Mouse (Mus musculus): ENCODE data around the gene Myo18a.
A peak's percentile ranks its signal among the peaks of the same experiment; 100 is the strongest.

Myo18a gene

DNA sequence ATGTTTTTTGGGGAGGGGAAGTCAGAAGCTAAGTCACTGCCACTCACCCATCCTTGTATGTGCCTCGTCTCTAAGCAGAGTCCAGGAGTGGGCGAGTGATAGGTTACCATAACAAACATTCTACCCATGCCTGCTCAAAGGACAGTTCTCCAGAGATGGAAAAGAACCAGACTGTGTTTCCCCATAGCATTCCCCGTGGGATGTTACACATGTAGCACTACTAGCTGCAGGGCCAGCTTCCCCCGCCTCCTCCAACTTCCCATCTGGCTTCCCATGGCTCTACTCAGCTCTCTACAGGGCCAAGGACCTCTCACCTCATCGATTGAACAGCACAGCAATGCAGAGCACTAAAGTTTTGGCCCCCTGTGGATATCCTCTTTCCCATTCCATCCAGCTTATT is 32.2 kb downstream of the Myo18a start:
- DNase-seq (ENCODE audit: low spot score in 2 of 2), result no peak

DNA sequence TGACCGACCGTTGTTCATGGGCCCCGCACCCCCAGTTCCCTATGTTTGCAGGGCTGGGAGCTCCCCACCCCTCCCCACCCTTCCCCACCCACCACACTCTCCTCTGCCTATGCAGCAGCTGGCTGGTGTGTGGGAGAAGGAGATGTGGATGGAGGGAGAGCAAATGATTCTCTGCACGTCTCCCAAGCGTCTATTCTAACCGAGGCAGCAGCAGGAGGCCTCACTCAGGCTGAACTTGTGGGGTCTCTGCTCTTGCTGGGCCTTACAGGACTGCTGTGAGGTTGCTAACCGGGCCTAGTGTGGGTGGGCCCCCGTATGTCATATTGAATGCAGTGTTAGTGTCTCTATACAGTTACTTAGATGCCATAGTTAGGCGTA is 37.4 kb downstream of the Myo18a start:
- DNase-seq (ENCODE audit: low spot score in 2 of 2), result peak; percentile 50 to 52

DNA sequence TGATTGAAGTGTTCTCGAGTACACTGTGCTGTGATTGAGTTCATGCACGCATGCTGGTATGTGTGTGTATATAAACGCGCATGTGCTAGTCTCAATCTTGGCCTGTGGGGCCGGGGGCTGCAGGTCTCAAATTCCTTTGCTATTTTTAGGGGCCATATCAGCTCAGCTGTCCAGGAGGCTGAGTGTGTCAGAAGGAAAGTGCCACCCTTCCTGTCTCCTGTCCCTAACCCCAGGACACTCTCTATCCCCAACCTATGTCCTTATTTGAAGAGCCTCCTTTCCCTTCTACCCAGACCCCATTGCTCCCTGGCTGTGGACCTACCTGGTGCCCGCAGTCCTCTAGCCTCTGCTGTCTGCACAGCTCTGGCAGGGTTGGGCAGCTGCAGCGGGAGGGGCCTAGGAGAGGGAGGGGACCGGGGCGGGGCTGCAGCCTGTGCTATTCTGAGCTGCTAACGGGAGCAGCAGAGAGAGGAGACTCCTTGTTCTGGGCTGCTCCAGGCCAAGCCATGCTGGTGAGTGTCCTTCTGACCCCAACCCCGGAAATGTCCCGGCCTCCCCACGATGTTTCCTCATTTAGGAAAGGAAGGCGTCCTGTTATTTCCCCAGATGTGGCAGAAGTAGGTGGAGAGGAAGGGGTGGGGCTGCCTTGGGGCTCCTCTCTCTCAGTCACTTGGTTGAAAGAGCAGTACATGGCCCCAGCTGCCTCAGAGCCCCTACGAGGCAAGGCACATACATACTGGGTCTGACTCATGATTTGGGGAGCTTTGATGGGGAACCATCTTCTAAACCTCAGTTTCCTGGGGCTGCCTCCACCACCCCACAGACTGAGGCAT is 38.0 kb downstream of the Myo18a start:
- peak; percentile 58 to 62 for DNase-seq (ENCODE audit: low spot score in 2 of 2)

DNA sequence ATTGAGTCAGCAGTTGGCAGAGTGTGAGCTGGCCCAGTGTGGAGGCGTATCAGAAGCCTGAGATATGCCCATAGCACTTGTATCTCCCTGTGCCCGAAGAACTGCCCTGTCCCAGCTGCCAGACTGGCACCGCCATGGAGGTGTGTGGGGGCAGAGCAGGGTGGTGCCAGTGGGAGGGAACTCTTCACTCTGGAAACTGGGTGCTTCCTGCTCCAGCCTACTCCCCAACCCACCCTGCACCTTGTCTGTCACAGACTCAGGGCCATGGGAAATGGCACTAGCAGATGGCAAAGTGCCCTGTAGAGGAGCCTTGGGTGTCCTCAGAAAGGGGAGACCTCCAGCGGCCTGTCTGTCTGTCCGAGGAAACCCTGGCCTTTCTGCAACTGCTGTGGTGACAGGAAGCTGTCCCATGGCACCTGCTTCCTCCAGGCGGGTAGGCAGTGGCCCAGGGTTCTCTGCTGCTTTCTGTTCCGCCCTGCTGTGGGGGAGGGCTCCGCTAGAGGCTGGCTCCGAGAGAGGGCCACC is 39.4 kb downstream of the Myo18a start:
- no peak for DNase-seq (ENCODE audit: low spot score in 2 of 2)

DNA sequence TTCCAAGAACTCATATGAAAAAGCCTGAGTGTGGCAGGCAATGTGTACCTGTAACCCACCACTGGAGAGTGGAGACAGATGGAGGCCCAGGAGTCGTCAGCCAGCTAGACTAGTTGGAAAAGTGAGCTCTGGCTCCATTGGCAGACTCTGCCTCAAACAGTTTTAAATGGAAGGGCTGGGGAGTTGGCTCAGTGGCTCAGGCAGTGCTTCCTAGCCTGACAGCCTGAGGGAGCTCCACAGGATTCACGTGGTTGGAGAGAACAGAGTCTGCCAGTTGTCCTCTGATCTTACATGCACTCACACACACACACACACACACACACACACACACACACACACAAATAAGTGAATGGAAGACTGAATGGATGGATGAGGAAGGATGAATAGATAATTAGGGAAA is 43.2 kb downstream of the Myo18a start:
- DNase-seq (ENCODE audit: low spot score in 2 of 2), result no peak

DNA sequence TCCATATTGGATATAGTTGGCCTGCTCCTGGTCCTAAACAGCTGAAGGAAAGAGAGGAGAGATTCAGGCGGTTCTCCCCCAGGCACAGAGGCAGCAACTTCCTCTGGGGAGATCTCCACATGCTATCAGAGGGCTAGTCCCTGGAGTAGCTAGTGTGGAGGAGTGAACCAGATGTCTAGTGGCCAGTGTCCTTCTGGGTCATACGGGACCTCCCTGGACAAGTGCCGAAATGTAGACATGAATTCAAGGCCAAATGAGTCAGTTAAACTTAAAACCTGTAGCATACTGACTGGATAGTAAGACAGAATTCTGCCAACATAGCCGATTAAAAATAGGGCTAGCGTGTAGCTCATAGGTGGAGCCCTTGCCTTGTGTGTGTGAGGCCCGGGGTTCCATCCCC is 43.8 kb downstream of the Myo18a start:
- DNase-seq (ENCODE audit: low spot score in 2 of 2), result no peak

DNA sequence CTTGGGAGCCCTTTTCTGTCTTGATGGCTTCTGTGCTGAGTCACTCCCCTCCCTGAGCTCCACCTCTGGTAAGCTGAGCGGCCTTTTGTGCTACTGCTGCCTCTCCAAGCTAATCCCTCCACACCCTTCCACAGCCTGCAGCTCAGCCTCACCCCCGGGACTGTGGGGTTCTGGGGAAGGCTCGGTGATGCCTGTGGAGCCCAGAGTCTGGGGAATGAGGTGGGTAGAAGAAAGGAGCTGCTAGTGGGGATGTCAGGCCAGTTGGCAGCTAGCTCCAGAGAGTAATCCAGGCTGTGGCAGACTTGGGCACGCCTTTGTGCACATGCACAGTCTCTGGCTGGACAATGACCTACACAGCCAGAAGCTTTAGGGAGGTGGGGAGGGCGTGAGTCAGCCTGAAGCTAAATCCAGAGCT is 45.0 kb downstream of the Myo18a start:
- no peak for DNase-seq (ENCODE audit: low spot score in 2 of 2)

DNA sequence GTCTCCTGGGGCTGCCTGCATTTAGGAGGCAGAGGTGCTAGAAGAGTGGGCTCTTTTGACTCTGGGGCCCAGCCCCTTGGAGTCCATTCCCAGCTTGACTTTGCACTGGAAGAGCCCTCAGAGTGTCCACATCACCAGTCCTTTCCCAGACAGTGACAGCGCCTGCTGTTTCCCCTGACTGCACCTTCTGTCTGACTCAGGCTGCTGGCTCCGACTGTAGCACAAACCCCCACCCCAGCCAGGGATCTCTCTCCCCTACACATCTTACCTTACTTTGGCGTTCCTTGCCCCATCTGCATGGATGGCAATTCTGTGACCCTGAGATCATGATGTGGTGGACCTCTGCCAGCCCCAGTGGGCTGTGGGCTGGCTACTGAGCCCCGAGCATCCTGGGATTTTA is 46.2 kb downstream of the Myo18a start:
- no peak for DNase-seq (ENCODE audit: low spot score in 2 of 2)

DNA sequence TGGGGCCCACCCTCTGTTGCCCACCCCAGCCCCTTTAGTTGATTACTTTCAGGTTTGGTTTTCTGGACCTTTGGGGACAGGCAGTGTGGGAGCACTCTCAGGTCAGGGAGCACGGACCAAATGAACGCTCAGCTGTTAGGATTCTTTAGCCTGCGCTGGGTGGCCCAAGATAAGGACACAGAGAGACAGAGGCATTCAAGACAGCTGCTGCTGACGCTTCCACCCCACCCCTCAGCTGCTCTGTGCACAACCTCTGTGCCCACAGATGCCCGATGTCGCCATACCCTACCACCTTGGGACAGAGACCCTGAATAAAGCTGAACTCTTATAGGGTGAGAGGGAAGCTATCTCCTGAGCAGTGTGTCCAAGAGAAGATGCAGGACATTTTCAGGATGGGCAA is 47.0 kb downstream of the Myo18a start:
- no peak for DNase-seq (ENCODE audit: low spot score in 2 of 2)

DNA sequence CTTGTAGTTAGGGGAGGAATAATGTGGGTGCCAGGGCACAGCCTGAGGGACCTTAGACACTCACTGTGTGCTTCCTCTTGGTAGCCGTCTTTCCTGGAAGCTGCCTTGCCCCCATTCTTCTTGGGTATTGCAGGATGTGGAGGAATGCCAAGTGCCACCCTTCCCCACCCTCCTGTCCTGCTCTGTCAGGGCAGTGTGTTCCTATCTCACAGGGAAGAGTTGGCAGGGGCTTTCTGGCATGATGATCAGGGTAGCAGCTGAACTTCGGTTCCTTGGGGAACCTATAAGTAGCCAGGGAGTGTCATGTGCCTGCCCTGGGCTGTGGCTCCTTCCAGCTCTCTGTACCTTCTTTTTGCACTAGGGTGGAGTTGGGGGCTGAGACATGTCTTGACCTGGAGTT is 50.9 kb downstream of the Myo18a start:
- DNase-seq (ENCODE audit: low spot score in 2 of 2), result no peak

DNA sequence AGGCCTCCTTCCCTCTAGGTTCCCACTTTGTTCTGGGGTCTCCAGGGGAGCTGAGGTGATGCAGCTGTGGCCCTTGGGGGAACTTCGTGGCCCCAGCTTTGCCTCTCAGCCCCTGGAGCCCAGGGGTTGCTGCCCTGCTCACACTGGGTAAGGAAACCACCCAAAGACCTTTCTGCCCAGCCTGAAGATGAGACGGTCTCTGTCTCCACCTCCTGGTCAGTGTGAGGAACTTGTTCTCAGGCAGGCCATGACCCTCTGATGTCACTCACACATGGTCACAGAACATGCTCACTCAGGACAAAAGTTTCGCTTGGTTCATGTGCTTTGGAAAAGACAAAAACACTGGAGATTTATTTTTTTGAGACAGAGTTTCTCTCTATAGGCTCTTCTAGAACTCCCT is 53.0 kb downstream of the Myo18a start:
- DNase-seq (ENCODE audit: low spot score in 2 of 2), result no peak

DNA sequence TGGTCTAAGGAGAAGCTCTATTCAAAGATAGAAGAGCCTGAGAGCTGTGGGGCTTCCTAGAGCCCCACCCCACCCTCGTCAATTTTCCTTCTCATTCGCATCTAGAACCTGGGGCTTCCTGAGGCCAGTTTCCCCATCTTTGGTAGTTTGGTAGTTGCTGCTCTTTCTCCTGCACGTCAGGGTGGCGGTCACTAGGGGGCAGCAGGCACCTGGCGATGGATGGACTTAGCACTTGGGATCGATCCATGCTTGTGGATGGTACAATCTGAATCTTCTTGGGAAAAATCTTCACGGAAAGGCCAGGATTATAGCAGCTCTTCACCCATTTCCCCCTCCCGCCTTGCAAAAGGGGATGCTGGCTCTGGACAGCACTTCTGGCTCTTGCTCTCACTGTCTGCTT is 58.6 kb downstream of the Myo18a start:
- peak; percentile 54 to 62 for DNase-seq (ENCODE audit: low spot score in 2 of 2)

DNA sequence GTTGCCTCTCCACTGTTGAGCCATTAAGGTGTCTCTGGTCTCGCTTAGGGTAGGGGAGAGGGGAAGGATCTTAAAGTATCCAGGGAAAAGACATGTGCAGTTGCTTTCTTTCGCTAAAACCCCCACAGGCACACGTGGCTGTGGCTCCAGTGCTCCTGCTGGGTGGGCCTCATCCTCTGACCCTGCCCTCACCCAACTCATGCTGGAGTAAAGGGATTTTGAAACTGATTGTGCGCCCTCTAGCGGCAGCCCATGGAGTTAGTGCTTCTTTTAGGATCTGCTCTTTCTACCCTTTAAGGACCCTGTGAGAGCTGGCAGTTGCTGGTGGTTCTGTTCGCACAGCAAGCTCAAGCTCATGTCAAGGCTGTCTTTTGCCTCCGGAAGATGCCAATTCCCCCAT is 59.7 kb downstream of the Myo18a start:
- DNase-seq (ENCODE audit: low spot score in 2 of 2), result peak; percentile 66 to 73

DNA sequence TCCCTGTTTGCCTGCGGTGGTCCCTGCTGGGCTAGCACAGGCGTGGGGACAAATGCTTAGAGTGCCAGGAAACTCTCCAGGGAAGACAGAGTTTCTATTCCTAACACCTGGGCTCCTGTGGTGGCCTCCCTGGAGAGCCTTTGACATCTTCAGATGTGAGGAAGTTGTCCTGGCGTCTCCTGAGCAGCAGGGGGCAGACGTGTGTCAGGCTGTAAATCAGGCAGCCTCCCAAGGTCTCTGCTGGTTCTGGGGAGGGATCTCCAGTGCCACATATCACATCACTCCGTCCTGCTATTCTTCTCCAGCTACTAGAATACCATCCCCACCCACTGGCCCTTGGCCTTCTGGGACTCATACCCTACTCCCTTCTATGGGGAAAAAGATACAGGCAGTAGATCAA is 62.8 kb downstream of the Myo18a start:
- DNase-seq (ENCODE audit: low spot score in 2 of 2), result peak; percentile 76 to 80

DNA sequence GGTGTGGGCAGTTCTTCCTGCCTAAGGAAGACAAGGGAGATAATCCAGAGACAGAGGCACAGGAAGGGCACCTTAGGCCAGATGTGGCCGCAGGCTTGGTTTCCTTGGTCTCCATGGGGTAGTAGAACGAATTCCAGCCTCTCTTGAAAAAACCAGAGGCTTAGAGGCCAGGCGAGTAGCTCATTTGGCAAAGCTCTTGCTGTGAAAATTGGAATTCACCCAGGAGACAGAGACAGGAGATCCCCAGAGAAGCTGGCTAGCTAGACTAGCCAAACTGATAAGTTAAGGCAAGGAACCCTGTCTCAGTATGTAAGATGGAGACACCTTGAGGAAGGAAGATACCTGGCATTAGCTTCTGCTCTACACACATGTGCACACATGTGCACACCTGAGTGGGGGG is 63.3 kb downstream of the Myo18a start:
- DNase-seq (ENCODE audit: low spot score in 2 of 2), result no peak

DNA sequence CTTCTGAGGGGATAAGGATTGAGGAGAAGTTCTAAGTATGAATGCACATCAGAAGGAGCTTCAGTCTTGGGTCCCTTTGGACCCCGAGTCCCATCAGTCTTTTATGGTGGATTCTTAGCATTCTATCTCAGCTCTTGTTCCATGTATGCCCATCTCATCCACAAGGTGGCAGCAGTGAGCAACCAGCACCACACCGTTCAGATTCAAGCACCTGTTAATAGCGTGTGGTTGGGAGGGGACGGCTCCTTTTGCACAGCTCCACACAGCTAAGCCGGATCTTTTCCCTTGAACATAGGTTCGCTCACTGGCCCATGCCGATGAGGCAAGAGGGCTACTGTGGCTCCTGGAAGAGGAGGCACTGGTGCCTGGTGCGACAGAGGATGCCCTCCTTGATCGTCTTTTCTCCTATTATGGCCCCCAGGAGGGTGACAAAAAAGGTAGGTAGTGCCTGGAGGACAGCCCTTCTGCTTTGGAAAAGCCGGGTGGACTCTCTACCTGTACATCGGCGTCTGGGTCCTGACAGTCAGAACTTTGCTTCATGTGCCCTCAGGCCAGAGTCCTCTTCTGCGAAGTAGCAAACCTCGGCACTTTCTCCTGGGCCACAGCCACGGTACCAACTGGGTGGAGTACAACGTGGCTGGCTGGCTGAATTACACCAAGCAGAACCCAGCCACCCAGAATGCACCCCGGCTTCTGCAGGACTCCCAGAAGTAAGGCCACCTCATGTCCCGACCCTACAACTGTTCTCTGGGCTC is 64.4 kb downstream of the Myo18a start:
- peak; percentile 72 to 85 for DNase-seq (ENCODE audit: low spot score in 2 of 2)

DNA sequence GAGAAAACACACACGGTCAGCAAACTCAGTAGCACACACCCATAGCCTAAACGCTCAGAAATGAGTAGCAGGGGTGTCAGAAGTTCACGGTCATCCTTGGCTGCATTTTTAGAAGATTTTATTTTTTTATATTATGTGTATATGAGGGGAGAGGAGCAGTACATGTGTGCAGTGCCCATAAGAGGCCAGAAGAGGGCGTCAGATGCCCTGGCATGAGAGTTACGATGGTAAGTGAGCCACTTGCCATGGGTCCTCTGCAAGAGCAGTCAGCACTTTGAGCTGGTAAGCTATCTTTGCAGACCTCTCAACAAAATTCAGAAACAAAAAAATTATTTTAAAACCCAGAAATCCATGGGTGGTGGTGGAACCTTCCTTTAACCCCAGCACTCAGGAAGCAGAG is 65.1 kb downstream of the Myo18a start:
- DNase-seq (ENCODE audit: low spot score in 2 of 2), result no peak

DNA sequence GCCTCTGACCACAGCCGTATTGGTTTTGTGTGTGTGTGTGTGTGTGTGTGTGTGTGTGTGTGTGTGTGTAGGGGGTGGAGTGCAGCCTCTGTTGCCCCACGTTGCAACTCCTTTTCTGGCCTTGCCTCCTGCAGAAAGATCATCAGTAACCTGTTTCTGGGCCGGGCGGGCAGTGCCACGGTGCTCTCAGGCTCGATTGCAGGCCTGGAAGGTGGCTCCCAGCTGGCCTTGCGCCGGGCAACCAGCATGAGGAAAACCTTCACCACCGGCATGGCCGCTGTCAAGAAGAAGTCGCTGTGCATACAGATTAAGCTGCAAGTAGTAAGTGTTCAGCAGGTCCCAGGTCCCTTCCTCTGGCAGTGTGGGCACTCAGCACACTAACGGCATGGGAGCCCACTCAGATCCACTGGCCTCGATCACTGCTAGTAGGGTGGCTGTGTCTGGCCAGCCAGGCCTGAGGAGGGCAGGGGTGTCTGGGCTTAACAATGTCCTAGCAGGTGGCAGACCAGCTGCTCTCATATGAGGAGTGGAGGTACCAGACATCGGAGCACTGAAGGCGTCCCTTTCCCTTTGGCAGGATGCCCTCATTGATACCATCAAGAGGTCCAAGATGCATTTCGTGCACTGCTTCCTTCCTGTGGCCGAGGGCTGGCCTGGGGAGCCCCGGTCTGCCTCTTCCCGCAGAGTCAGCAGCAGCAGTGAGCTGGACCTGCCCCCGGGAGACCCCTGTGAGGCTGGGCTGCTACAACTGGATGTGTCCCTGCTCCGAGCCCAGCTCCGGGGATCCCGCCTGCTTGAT is 66.2 kb downstream of the Myo18a start:
- DNase-seq (ENCODE audit: low spot score in 2 of 2), result no peak

DNA sequence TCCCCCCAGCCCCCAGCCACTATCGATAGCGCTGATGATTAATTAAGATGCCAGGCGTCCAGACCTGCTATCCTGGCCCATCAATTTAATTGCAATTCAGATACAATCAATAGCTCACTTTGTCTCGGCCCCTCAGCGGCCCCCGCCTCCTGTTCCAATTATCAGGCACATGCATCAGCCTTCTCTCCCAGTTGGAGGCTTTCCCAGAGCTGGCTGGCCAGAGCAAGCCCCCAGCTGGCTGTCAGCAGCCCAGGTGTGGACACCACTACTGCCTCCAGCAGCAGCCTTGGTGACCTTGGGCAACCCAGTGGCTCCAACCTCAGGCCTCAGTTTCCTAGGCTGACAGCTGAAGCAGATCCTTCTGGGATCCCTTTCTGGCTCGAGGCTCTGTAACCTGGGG is 67.8 kb downstream of the Myo18a start:
- DNase-seq (ENCODE audit: low spot score in 2 of 2), result no peak

DNA sequence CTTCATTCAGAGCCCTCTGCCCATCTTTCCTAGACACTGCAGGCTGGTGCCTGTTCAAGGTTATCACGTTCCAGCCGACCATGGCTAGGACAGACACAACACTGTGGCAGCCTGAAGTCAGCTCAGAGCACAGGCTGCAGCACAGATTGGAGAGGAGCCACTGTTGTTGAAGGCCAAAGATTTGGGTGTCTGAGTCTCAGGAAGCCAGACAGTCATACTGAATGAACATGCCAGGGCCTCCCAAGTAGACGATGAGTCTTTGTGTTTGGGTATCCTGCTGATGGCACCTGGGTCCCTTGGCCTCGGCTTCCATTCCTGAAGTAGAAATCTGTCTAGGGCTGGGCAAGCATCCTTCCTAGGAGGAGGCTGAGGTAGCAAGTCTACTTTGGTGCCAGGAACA is 69.5 kb downstream of the Myo18a start:
- DNase-seq (ENCODE audit: low spot score in 2 of 2), result no peak

DNA sequence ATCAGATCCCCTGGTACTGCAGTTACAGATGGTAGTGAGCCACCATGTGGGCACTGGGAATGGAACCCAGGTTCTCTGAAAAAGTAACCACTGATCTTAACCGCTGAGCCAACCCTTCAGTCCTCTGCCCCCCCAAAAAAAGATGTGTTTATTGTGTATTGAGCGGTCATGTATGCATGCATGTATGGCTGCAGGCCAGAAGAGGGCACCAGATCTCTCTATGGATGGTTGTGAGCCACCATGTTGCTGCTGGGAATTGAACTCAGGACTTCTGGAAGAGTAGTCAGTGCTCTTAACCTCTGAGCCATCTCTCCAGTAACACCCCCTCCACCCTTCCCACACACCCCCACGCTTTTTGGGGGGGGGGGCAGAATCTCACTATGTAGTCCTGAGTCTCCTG is 72.1 kb downstream of the Myo18a start:
- no peak for DNase-seq (ENCODE audit: low spot score in 2 of 2)

DNA sequence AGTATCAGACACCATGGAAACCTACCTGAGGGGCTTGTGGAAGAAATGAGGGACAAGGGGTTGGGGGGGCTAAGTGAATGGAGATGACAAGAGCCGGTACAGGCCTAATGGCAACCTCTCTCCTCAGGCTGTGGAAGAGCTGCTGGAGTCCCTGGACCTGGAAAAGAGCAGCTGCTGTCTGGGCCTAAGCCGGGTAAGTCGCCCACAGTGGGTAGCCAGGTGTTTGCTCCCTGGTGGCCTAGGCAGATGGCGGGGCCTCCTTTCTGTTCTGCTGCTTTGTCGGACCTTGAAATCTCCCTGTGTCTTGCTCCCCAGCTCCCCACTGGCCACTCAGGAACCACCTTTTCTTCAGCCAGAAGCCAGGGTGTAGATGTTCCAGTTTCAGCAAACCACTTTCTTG is 73.2 kb downstream of the Myo18a start:
- DNase-seq (ENCODE audit: low spot score in 2 of 2), result no peak
